7 mouse cellular contexts compared by ENCODE assay signal in genomic region chr1:39713842-39714658, GRCm38 (mm10). TPM values are rescaled to one million over a fixed set of nuclear protein-coding genes. Genes with fewer than 3 reads are reported as not detected.
A peak's percentile ranks its signal among the peaks of the same experiment; 100 is the strongest.
DNase-seq lines count a peak whose midpoint lies in the region; ATAC-seq and TF ChIP-seq lines count a peak whose summit lies in the region.

No protein-coding gene starts in this region.

- ATAC-seq in embryonic facial prominence, embryonic 14.5 days (ENCODE audit: low read depth): peak; percentile 79
- ATAC-seq in limb, embryonic 14.5 days (ENCODE audit: low FRiP score, low read depth): peak; percentile 62
- ATAC-seq in neural tube, embryonic 15.5 days (ENCODE audit: low FRiP score): no peak; the same call in 1 of the 2 replicates
- ATAC-seq in midbrain, embryonic 14.5 days (ENCODE audit: low FRiP score, low TSS enrichment): no peak

- no peaks in the 10 kb centered on the region for H3K9me3 ChIP-seq in embryonic facial prominence, embryonic 14.5 days (ENCODE audit: control insufficient read depth, low read length)
- no peaks in the 10 kb centered on the region for H3K9me3 ChIP-seq in limb, embryonic 14.5 days (ENCODE audit: control insufficient read depth, low read length)
- H3K9me3 ChIP-seq in neural tube, embryonic 15.5 days (replicated peaks): no peaks in the 10 kb centered on the region
- no peaks in the 10 kb centered on the region for H3K9me3 ChIP-seq in midbrain, embryonic 14.5 days (ENCODE audit: control insufficient read depth, low read length)

- no peaks in the 10 kb centered on the region for H3K27me3 ChIP-seq in embryonic facial prominence, embryonic 14.5 days (replicated peaks; ENCODE audit: control insufficient read depth, insufficient read depth, low read length)
- H3K27me3 ChIP-seq in limb, embryonic 14.5 days (ENCODE audit: control insufficient read depth, insufficient read depth, low read length): no peaks in the 10 kb centered on the region
- no peaks in the 10 kb centered on the region for H3K27me3 ChIP-seq in neural tube, embryonic 15.5 days (replicated peaks)
- H3K27me3 ChIP-seq in midbrain, embryonic 14.5 days (ENCODE audit: control insufficient read depth, insufficient read depth, low read length): no peaks in the 10 kb centered on the region

- 31% methylated on average over 16 of the region's 16 CpGs for WGBS in embryonic facial prominence, embryonic 14.5 days
- WGBS in limb, embryonic 14.5 days: 43% methylated on average over 16 of the region's 16 CpGs
- WGBS in neural tube, embryonic 15.5 days: 67% methylated on average over 16 of the region's 16 CpGs
- 83% methylated on average over 16 of the region's 16 CpGs for WGBS in midbrain, embryonic 14.5 days

- TF ChIP-seq POLR2A in limb, embryonic 14.5 days (IDR thresholded peaks at IDR 0.05; ENCODE audit: borderline replicate concordance, extremely low read depth, insufficient read depth, insufficient read length): no peak

- H3K9ac ChIP-seq in embryonic facial prominence, embryonic 14.5 days (ENCODE audit: low read depth, low read length): peak overlapping the region; percentile 15; the same call in 1 of the 2 replicates
- no peak overlapping the region for H3K9ac ChIP-seq in limb, embryonic 14.5 days (ENCODE audit: low read depth, low read length, severe bottlenecking)
- no peak overlapping the region for H3K9ac ChIP-seq in neural tube, embryonic 15.5 days (replicated peaks)
- H3K9ac ChIP-seq in midbrain, embryonic 14.5 days (replicated peaks; ENCODE audit: low read length): no peak overlapping the region

- H3K4me1 ChIP-seq in embryonic facial prominence, embryonic 14.5 days (ENCODE audit: control insufficient read depth, insufficient read depth, low read length): peaks cover 17% of the 10 kb centered on the region
- H3K4me1 ChIP-seq in limb, embryonic 14.5 days (ENCODE audit: control insufficient read depth, insufficient read depth, low read length): peaks cover 12% of the 10 kb centered on the region
- peaks cover 15% of the 10 kb centered on the region for H3K4me1 ChIP-seq in neural tube, embryonic 15.5 days
- H3K4me1 ChIP-seq in midbrain, embryonic 14.5 days (ENCODE audit: control insufficient read depth, insufficient read depth, low read length): no peaks in the 10 kb centered on the region

- H3K36me3 ChIP-seq in embryonic facial prominence, embryonic 14.5 days (ENCODE audit: control insufficient read depth, insufficient read depth, low read length): no peaks in the 10 kb centered on the region
- no peaks in the 10 kb centered on the region for H3K36me3 ChIP-seq in limb, embryonic 14.5 days (ENCODE audit: control insufficient read depth, insufficient read depth, low read length)
- H3K36me3 ChIP-seq in neural tube, embryonic 15.5 days: no peaks in the 10 kb centered on the region
- no peaks in the 10 kb centered on the region for H3K36me3 ChIP-seq in midbrain, embryonic 14.5 days (ENCODE audit: control insufficient read depth, insufficient read depth, low read length)

- intact Hi-C loops in heart, postnatal 25 days (cut with DNase I): loop anchor here (1.0 to 5.0 kb wide), 3 partner anchors 21 to 153 kb away; no protein-coding TSS in a partner anchor

- peak overlapping the region; percentile 84 for H3K27ac ChIP-seq in embryonic facial prominence, embryonic 14.5 days (replicated peaks; ENCODE audit: low read depth, low read length)
- H3K27ac ChIP-seq in limb, embryonic 14.5 days (replicated peaks; ENCODE audit: low read depth, low read length): peak overlapping the region; percentile 61
- peak overlapping the region; percentile 55; the same call in 1 of the 2 replicates for H3K27ac ChIP-seq in neural tube, embryonic 15.5 days (replicated peaks)
- H3K27ac ChIP-seq in midbrain, embryonic 14.5 days (replicated peaks; ENCODE audit: low read depth, low read length): no peak overlapping the region

- H3K4me2 ChIP-seq in embryonic facial prominence, embryonic 14.5 days (ENCODE audit: low read depth, low read length): peak overlapping the region; percentile 14; the same call in 1 of the 2 replicates
- no peak overlapping the region for H3K4me2 ChIP-seq in limb, embryonic 14.5 days (replicated peaks; ENCODE audit: low read depth, low read length, severe bottlenecking)
- H3K4me2 ChIP-seq in neural tube, embryonic 15.5 days: no peak overlapping the region
- no peak overlapping the region for H3K4me2 ChIP-seq in midbrain, embryonic 14.5 days (ENCODE audit: low read length)

- DNase-seq in spleen, postnatal 36 days (ENCODE audit: low spot score in 2 of 2): peak; percentile 15 to 42
- no peak for DNase-seq in spleen, adult 12 weeks (ENCODE audit: low spot score)
- DNase-seq in embryonic facial prominence, embryonic 14.5 days (ENCODE audit: low spot score): peak; percentile 92
- peak; percentile 56 for DNase-seq in heart, postnatal 25 days (ENCODE audit: low spot score)
- DNase-seq in limb, embryonic 14.5 days (ENCODE audit: low spot score): peak; percentile 78
- no peak for DNase-seq in midbrain, embryonic 14.5 days

- no peak overlapping the region for H3K4me3 ChIP-seq in embryonic facial prominence, embryonic 14.5 days (ENCODE audit: low read depth, low read length)
- no peak overlapping the region for H3K4me3 ChIP-seq in limb, embryonic 14.5 days (replicated peaks; ENCODE audit: low read length)
- H3K4me3 ChIP-seq in neural tube, embryonic 15.5 days (replicated peaks): no peak overlapping the region
- no peak overlapping the region for H3K4me3 ChIP-seq in midbrain, embryonic 14.5 days (replicated peaks; ENCODE audit: low read depth, low read length)

RNA-seq across cellular contexts. Expression of gene Rfx8, which starts 6.7 kb away (rescaled TPM):
- polyA plus RNA-seq in embryonic facial prominence, embryonic 14.5 days (2014; fragmentation: Nextera tagmentation; extraction: Ambion mirVana): 2.0 and 2.3 TPM in 2 replicates
- under 1 TPM; 0.34 to 0.36 TPM for total RNA-seq in heart, postnatal 25 days (2021)
- 1.00 and 1.2 TPM in 2 replicates for polyA plus RNA-seq in limb, embryonic 14.5 days (2012; rRNA removed)
- polyA plus RNA-seq in limb, embryonic 14.5 days (2014; fragmentation: Nextera tagmentation; extraction: Ambion mirVana): 0.59 and 0.98 TPM in 2 replicates
- 0.14 and 0.27 TPM in 2 replicates for polyA plus RNA-seq in neural tube, embryonic 15.5 days (2015; fragmentation: Nextera tagmentation; extraction: Ambion mirVana)
- polyA plus RNA-seq in midbrain, embryonic 14.5 days (2014; fragmentation: Nextera tagmentation; extraction: Ambion mirVana): 0.13 and 0.22 TPM in 2 replicates

Comparison
In these comparisons a context has a peak if more than half of its experiments do, and no peak if none do; other contexts are left out.
1. DNase-seq: peak in spleen, postnatal 36 days (2 of 2), embryonic facial prominence, embryonic 14.5 days (single experiment), heart, postnatal 25 days (single experiment) and limb, embryonic 14.5 days (single experiment); none in spleen, adult 12 weeks (single experiment) and midbrain, embryonic 14.5 days (single experiment).
2. ATAC-seq: peak in embryonic facial prominence, embryonic 14.5 days (single experiment) and limb, embryonic 14.5 days (single experiment); none in neural tube, embryonic 15.5 days (single experiment) and midbrain, embryonic 14.5 days (single experiment).